Mouse (Mus musculus) spleen, adult 2 months (tissue): ENCODE results near the gene Camsap1.

Source experiments
- CTCF ChIP-seq: fragments of 200-500 bp; IDR thresholded peaks from 2 replicates; pipeline ENCODE4 v1.5.1; 2011; ENCODE audit warnings: mild to moderate bottlenecking, inconsistent platforms; ENCODE audit not compliant: insufficient read depth, insufficient read length, insufficient replicate concordance; ENCODE audit errors: extremely low read depth
- POLR2A ChIP-seq: fragments of 200-500 bp; IDR thresholded peaks from 2 replicates; pipeline ENCODE4 v1.6.1; 2011; ENCODE audit warnings: low read depth, low read length, inconsistent platforms

DNA sequence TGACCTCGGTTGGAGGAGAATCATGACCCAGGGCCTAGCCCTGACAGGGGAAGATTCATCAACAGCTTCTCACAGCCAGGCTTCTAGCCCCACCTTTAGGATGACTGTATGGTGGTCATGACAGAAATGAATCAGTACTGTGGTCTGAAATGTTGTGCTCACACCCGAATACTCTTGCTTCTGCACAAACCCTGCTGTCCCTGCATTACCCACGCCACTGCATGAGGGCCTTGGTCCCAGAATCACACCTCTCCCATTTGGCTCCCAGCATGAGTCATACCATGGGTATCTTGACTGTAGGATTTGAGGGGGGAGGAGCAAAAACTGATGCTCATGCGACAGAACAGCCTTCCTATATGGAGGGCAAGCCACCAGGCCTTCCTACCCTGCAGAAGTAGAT lies 68.9 kb downstream of the Camsap1 start:
- TF ChIP-seq CTCF = no peak
- TF ChIP-seq POLR2A = no peak
